ENCODE assay signal across 23 mouse cellular contexts in genomic region chr11:39792112-39792511, GRCm38 (mm10).
DNase-seq lines count a peak whose midpoint lies in the region; ATAC-seq and TF ChIP-seq lines count a peak whose summit lies in the region.
"Had no signal": no experiment of that assay in that cellular context is flagged by ENCODE, and none has a peak within 500 bp of the region (broad histone marks: within the 10 kb centered on the region; RNA-seq: fewer than 3 reads in every experiment).

No protein-coding gene starts in this region.

- H3K4me3 ChIP-seq in hindbrain, embryonic 14.5 days (replicated peaks; ENCODE audit: low read length) = no peak overlapping the region
- no peak overlapping the region for H3K4me3 ChIP-seq in hindbrain, embryonic 10.5 days
- no peak overlapping the region for H3K4me3 ChIP-seq in CH12.LX (replicated peaks in 1 of 3; ENCODE audit: low read depth in 2 of 3, low read length in 2 of 3, poor library complexity in 1 of 3)
- H3K4me3 ChIP-seq in cerebellum, adult 2 months (replicated peaks; ENCODE audit: insufficient read depth, low read depth, low read length) = no peak overlapping the region

- dilution Hi-C loops in CH12.LX (cut with MboI; ENCODE audit: extremely low pct_ligation_motif_present, extremely low pct_unique_long_range_greater_than_20kb, low sequenced_read_pairs) = no loop called here

- no peaks in the 10 kb centered on the region for H3K27me3 ChIP-seq in hindbrain, embryonic 14.5 days (ENCODE audit: control insufficient read depth, insufficient read depth, low read length)
- no peaks in the 10 kb centered on the region; the same call in 1 of the 2 replicates for H3K27me3 ChIP-seq in hindbrain, embryonic 10.5 days (ENCODE audit: insufficient read depth, poor library complexity, severe bottlenecking)
- no peaks in the 10 kb centered on the region for H3K27me3 ChIP-seq in CH12.LX (replicated peaks)
- no peaks in the 10 kb centered on the region for H3K27me3 ChIP-seq in cerebellum, adult 2 months (ENCODE audit: control insufficient read depth, insufficient read depth, low read length)

- no peaks in the 10 kb centered on the region for H3K9me3 ChIP-seq in hindbrain, embryonic 14.5 days (ENCODE audit: control insufficient read depth, low read length)
- H3K9me3 ChIP-seq in hindbrain, embryonic 10.5 days = no peaks in the 10 kb centered on the region
- peaks cover 20% of the 10 kb centered on the region for H3K9me3 ChIP-seq in CH12.LX (replicated peaks; ENCODE audit: low read length)
- H3K9me3 ChIP-seq: G1E had no signal

- no peak overlapping the region for H3K9ac ChIP-seq in hindbrain, embryonic 14.5 days
- no peak overlapping the region for H3K9ac ChIP-seq in CH12.LX (ENCODE audit: insufficient read depth, low read depth)

- no peak for TF ChIP-seq RAD21 in CH12.LX (IDR thresholded peaks at IDR 0.05; ENCODE audit: low read depth, low read length)

- in situ Hi-C loops in CH12.LX (cut with MboI; ENCODE audit: low pct_ligation_motif_present, low pct_unique_long_range_greater_than_20kb, low sequenced_read_pairs) = no loop called here

- H3K4me2 ChIP-seq in hindbrain, embryonic 14.5 days (replicated peaks) = 0 out of 2 replicates have a peak overlapping the region, but pooled peaks have one; percentile 7
- no peak overlapping the region; the same call in 1 of the 2 replicates for H3K4me2 ChIP-seq in CH12.LX (ENCODE audit: insufficient read depth, low read depth, poor library complexity, severe bottlenecking)

- no peak for TF ChIP-seq POLR2A in CH12.LX (IDR thresholded peaks at IDR 0.05; ENCODE audit: low read depth, low read length)
- no peak for TF ChIP-seq POLR2A in cerebellum, adult 2 months (IDR thresholded peaks at IDR 0.05; ENCODE audit: borderline replicate concordance, insufficient read depth, low read length)

- 71% methylated on average over 2 of the region's 2 CpGs for WGBS in hindbrain, embryonic 14.5 days
- WGBS in hindbrain, embryonic 10.5 days = 80% methylated on average over 2 of the region's 2 CpGs
- WGBS in cerebellum, adult 2 months = 80% methylated on average over 2 of the region's 2 CpGs

- no peaks in the 10 kb centered on the region for H3K36me3 ChIP-seq in hindbrain, embryonic 14.5 days (replicated peaks; ENCODE audit: control insufficient read depth, insufficient read depth)
- H3K36me3 ChIP-seq in hindbrain, embryonic 10.5 days = no peaks in the 10 kb centered on the region
- no peaks in the 10 kb centered on the region for H3K36me3 ChIP-seq in CH12.LX (replicated peaks in 1 of 2; ENCODE audit: control insufficient read depth in 1 of 2, insufficient read depth in 1 of 2, low read length in 1 of 2)
- H3K36me3 ChIP-seq: G1E had no signal

- TF ChIP-seq EP300 in CH12.LX (IDR thresholded peaks at IDR 0.05; ENCODE audit: low read length) = peak; percentile 69; the same call in 1 of the 2 replicates

- ATAC-seq in hindbrain, embryonic 14.5 days (ENCODE audit: low FRiP score) = no peak
- ATAC-seq in cerebellum, adult (ENCODE audit: insufficient number of reproducible peaks, low FRiP score, low TSS enrichment) = no peak
- ATAC-seq: activated CD4-positive, CD25-positive, alpha-beta regulatory T cell, adult 4 months; CD4-positive, CD25-positive, alpha-beta regulatory T cell, adult 4 months; Patski had no signal

- H3K27ac ChIP-seq in hindbrain, embryonic 14.5 days = no peak overlapping the region
- no peak overlapping the region for H3K27ac ChIP-seq in hindbrain, embryonic 10.5 days
- H3K27ac ChIP-seq in CH12.LX (ENCODE audit: insufficient read depth, low read depth) = 0 out of 2 replicates have a peak overlapping the region, but pooled peaks have one; percentile 31
- H3K27ac ChIP-seq in cerebellum, adult 2 months (ENCODE audit: insufficient read depth, low read length) = no peak overlapping the region

- H3K4me1 ChIP-seq in hindbrain, embryonic 14.5 days (replicated peaks; ENCODE audit: control insufficient read depth, insufficient read depth, low read length) = 0 out of 2 replicates have a peak, but pooled peaks cover 4% of the 10 kb centered on the region
- peaks cover 5% of the 10 kb centered on the region; the same call in 1 of the 2 replicates for H3K4me1 ChIP-seq in hindbrain, embryonic 10.5 days (replicated peaks)
- H3K4me1 ChIP-seq in CH12.LX (ENCODE audit: control insufficient read depth in 1 of 2, insufficient read depth in 2 of 2) = no peaks in the 10 kb centered on the region
- no peaks in the 10 kb centered on the region for H3K4me1 ChIP-seq in cerebellum, adult 2 months (ENCODE audit: control insufficient read depth, insufficient read depth, low read length)

- no peaks in the 10 kb centered on the region for H3K79me2 ChIP-seq in CH12.LX (replicated peaks; ENCODE audit: control insufficient read depth, extremely low read depth, insufficient read depth, poor library complexity, severe bottlenecking)

- no peak for TF ChIP-seq CTCF in CH12.LX (conservative IDR thresholded peaks at IDR 0.05 in 1 of 2, IDR thresholded peaks at IDR 0.05 in 1 of 2; ENCODE audit: low read depth in 2 of 2, low read length in 2 of 2)
- TF ChIP-seq CTCF in cerebellum, adult 2 months (IDR thresholded peaks at IDR 0.05; ENCODE audit: borderline replicate concordance, insufficient read depth, low read depth, low read length) = no peak

- no peak for DNase-seq in hindbrain, embryonic 14.5 days (ENCODE audit: low spot score)
- no peak for DNase-seq in hindbrain, embryonic 10.5 days (ENCODE audit: low spot score)
- DNase-seq in A20 (ENCODE audit: low read depth, low spot score) = peak; percentile 1
- DNase-seq in CH12.LX (ENCODE audit: extremely low read depth) = no peak
- no peak for DNase-seq in cerebellum, adult 2 months
- DNase-seq: adrenal gland, adult 2 months; adrenal gland, adult 8-10 months; adrenal gland, postnatal 10 days; adrenal gland, postnatal 14 days; adrenal gland, postnatal 25 days; adrenal gland, postnatal 36 days; B cell, adult 2 months; cerebellum, adult 11 months; cerebellum, adult 11-12 months; cerebellum, adult 18-20 months; cerebellum, adult 8-10 months; cerebellum, adult 9-10 months; cerebellum, adult 9-11 months had no signal

TF ChIP-seq in CH12.LX, 34 proteins besides CTCF, POLR2A, EP300 and RAD21:
- TF ChIP-seq MYC (IDR thresholded peaks at IDR 0.05; ENCODE audit: low read depth, low read length) = 0 out of 2 replicates have a peak, but pooled peaks have one; percentile 5
- TF ChIP-seq POLR2AphosphoS2 (IDR thresholded peaks at IDR 0.05; ENCODE audit: low read depth, low read length) = no peak
- TF ChIP-seq ETS1 (conservative IDR thresholded peaks at IDR 0.05; ENCODE audit: low read depth, low read length) = peak; percentile 35; the same call in 1 of the 2 replicates
- peak; percentile 58; the same call in 1 of the 2 replicates for TF ChIP-seq IRF4 (IDR thresholded peaks at IDR 0.05; ENCODE audit: low read depth, low read length)
- peak; percentile 37; the same call in 1 of the 2 replicates for TF ChIP-seq JUN (IDR thresholded peaks at IDR 0.05; ENCODE audit: insufficient read depth, low read depth, low read length)
- no peak for TF ChIP-seq MAFK (IDR thresholded peaks at IDR 0.05; ENCODE audit: insufficient replicate concordance, low read length)
- no peak for TF ChIP-seq ZMIZ1 (IDR thresholded peaks at IDR 0.05; ENCODE audit: low read depth, low read length)
- peak; percentile 82 for TF ChIP-seq BHLHE40 (IDR thresholded peaks at IDR 0.05; ENCODE audit: low read depth, low read length)
- peak; percentile 59; the same call in 1 of the 2 replicates for TF ChIP-seq TCF12 (IDR thresholded peaks at IDR 0.05; ENCODE audit: low read depth, low read length)
- no peak for TF ChIP-seq MEF2A (IDR thresholded peaks at IDR 0.05; ENCODE audit: borderline replicate concordance, low read depth, low read length)
- no peak for TF ChIP-seq GABPA (IDR thresholded peaks at IDR 0.05; ENCODE audit: insufficient replicate concordance, low read depth, low read length)
